Mouse (Mus musculus) cortical plate, adult 2 months (tissue): ENCODE measurements around the gene Usp33. TPM values are rescaled to one million over a fixed set of nuclear protein-coding genes. Genes with fewer than 3 reads are reported as not detected.
A peak's percentile ranks its signal among the peaks of the same experiment; 100 is the strongest.

Experiments used
- H3K27ac ChIP-seq: fragments of 200-500 bp; 2 replicates; pipeline ENCODE4 v1.5.1; 2012; ENCODE audit warnings: low read length, control low read depth, inconsistent platforms; ENCODE audit not compliant: insufficient read depth
- H3K4me1 ChIP-seq: fragments of 200-500 bp; 2 replicates; pipeline ENCODE4 v1.6.1; 2011; ENCODE audit warnings: low read length; ENCODE audit not compliant: control insufficient read depth, insufficient read depth
- H3K4me3 ChIP-seq: fragments of 200-500 bp; 2 replicates; pipeline ENCODE4 v1.5.1; 2011; ENCODE audit warnings: mild to moderate bottlenecking, low read length, control low read depth; ENCODE audit not compliant: insufficient read depth
- CTCF ChIP-seq: fragments of 200-500 bp; IDR thresholded peaks from 2 replicates; pipeline ENCODE4 v1.5.1; 2011; ENCODE audit warnings: mild to moderate bottlenecking, control low read depth, low read length; ENCODE audit not compliant: insufficient read depth; ENCODE audit errors: extremely low read depth
- POLR2A ChIP-seq: fragments of 200-500 bp; IDR thresholded peaks from 2 replicates; pipeline ENCODE4 v1.6.1; 2011; ENCODE audit warnings: mild to moderate bottlenecking, low read length, control low read depth; ENCODE audit not compliant: insufficient read depth; ENCODE audit errors: extremely low read depth
- polyA plus RNA-seq: library from polyadenylated mRNA; depleted of rRNA; stranded (reverse); fragments of >200 nt; gene quantifications from 2 replicates; pipeline ENCODE4 v1.2.3, GENCODE M21; 2012

Usp33 gene
- polyA plus RNA-seq, 1 experiment, result 89.2 TPM

DNA sequence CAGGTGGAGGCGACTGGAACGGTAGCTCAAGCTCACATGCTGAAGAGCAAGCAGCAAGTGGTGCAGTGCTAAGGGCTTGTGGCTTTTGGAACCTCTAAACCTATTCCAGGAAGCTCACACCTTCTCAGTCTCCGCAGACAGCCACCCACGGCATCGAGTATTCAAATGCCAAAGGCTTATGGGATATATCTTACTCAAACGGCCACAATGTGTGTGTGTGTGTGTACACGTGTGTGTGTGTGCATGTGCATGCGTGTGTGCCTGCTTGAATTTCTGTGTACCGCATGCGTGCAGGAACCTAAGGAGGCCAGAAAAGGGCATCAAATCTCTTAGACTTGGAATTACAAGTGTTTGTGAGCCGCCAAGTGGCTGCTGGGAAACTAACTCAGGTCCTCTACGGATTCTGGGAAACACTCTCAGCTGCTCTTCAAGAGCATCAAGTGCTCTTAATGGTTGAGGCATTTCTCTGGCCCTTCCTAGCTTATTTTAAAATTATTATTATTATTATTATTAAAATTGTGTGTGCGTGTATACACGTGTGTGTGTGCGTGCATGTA, 3.2 kb upstream of the Usp33 start:
- H3K27ac ChIP-seq, result no peak overlapping the region
- no peak for TF ChIP-seq POLR2A
- no peak for TF ChIP-seq CTCF

GRCm38 (mm10) chr3:152346633-152347141, 409 bp downstream of the Usp33 start:
- Histone ChIP-seq H3K4me3 (peak overlapping the region; percentile 74), H3K4me1 (peaks cover 5% of the 10 kb centered on the region), H3K27ac (no peak overlapping the region)
- TF ChIP-seq CTCF, result no peak
- TF ChIP-seq POLR2A, result no peak

More for the DNA sequence above, 3.2 kb upstream of the Usp33 start:
- H3K4me3 ChIP-seq, result no peak overlapping the region
- peaks cover 2% of the 10 kb centered on the region; the same call in 1 of the 2 replicates for H3K4me1 ChIP-seq

GRCm38 (mm10) chr3:152347227-152347626, 949 bp downstream of the Usp33 start:
- Histone ChIP-seq H3K27ac (no peak overlapping the region), H3K4me3 (peak overlapping the region; percentile 74), H3K4me1 (peaks cover 5% of the 10 kb centered on the region)
- TF ChIP-seq POLR2A (no peak), CTCF (no peak)

DNA sequence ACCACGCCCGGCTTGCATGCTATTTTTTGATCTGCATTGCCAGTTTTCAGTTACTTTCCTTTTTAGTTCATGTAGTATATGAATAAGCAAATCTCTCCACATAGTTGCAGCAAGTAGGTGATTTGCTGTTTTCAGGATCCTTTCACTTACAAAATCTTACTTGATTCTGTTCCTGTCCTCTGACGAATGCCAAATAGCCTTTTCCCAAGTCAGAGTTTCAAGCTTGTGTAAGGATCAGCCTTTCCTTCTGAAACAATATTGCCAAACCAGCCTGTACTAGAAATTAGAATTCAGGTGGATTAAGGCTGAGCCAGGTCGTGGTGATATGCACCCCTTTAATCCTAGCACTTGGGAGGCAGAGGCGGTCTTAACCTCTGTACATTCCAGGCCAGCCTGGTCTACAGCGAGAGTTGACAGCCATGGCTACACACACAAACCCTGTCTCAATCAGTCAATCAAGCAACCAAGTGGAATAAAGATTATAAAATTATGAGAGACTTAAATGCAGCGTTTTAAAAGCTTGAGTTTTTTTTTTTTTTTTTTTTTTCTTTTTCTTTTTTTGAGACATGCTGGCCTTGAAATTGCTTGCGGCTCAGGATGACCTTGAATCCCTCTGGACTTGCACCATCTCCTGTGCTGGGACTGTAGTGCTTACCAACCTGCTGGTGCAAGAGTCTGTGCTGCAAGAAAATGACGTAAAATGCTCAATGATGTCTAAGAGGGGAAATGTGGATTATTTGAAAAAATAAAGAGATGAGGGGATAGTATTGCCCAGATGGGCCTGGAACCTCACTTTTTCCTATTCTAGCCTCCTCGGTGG, 1.9 kb downstream of the Usp33 start:
- Histone ChIP-seq H3K4me3 (no peak overlapping the region; the same call in 1 of the 2 replicates), H3K4me1 (peaks cover 8% of the 10 kb centered on the region), H3K27ac (no peak overlapping the region)
- TF ChIP-seq CTCF (no peak), POLR2A (no peak)

- peaks cover 10% of the 10 kb centered on the region for H3K4me1 ChIP-seq
- H3K27ac ChIP-seq, result no peak overlapping the region
- TF ChIP-seq POLR2A, result no peak
- TF ChIP-seq CTCF, result no peak
- no peak overlapping the region for H3K4me3 ChIP-seq
Observed at GRCm38 (mm10) chr3:152350431-152350830, 4.2 kb downstream of the Usp33 start.

GRCm38 (mm10) chr3:152350966-152351365, 4.7 kb downstream of the Usp33 start:
- TF ChIP-seq CTCF (no peak), POLR2A (no peak)
- no peak overlapping the region for H3K4me3 ChIP-seq
- peaks cover 10% of the 10 kb centered on the region for H3K4me1 ChIP-seq

GRCm38 (mm10) chr3:152352289-152352688, 6.0 kb downstream of the Usp33 start:
- H3K27ac ChIP-seq, result no peak overlapping the region
- TF ChIP-seq POLR2A (no peak), CTCF (no peak)
- H3K4me3 ChIP-seq, result no peak overlapping the region
- H3K4me1 ChIP-seq, result peaks cover 10% of the 10 kb centered on the region

More at GRCm38 (mm10) chr3:152350966-152351365, 4.7 kb downstream of the Usp33 start:
- no peak overlapping the region for H3K27ac ChIP-seq

GRCm38 (mm10) chr3:152353434-152354177, 7.3 kb downstream of the Usp33 start:
- Histone ChIP-seq H3K27ac (no peak overlapping the region), H3K4me1 (peaks cover 6% of the 10 kb centered on the region), H3K4me3 (no peak overlapping the region)
- no peak for TF ChIP-seq POLR2A
- no peak for TF ChIP-seq CTCF

- TF ChIP-seq CTCF (no peak), POLR2A (no peak)
- no peak overlapping the region for H3K27ac ChIP-seq
- H3K4me1 ChIP-seq, result peaks cover 6% of the 10 kb centered on the region
- no peak overlapping the region for H3K4me3 ChIP-seq
Observed at GRCm38 (mm10) chr3:152355361-152355760, 9.1 kb downstream of the Usp33 start.
